Mouse (Mus musculus) liver, embryonic 13.5 days (tissue): ENCODE measurements around the gene Pde9a. TPM values are rescaled to one million over a fixed set of nuclear protein-coding genes. Genes with fewer than 3 reads are reported as not detected.

Source experiments
- ATAC-seq: fragments of 200-750 bp; cut with Nextera tagmentation; 2 replicates; pipeline ENCODE4 v1.8.0; 2017; ENCODE audit warnings: low read depth, mild to moderate bottlenecking, moderate number of reproducible peaks, moderate library complexity
- DNase-seq: peaks from one replicate; pipeline ENCODE4 v3.0.0; 2022
- H3K27ac ChIP-seq: fragments of 300-500 bp; sonication (generic); 2 replicates; pipeline ENCODE4 v1.5.1; 2015; ENCODE audit warnings: moderate library complexity, mild to moderate bottlenecking, inconsistent platforms
- H3K27me3 ChIP-seq: fragments of 300-500 bp; sonication (generic); 2 replicates; pipeline ENCODE4 v1.6.1; 2015; ENCODE audit warnings: mild to moderate bottlenecking, inconsistent platforms
- H3K36me3 ChIP-seq: fragments of 300-500 bp; sonication (generic); 2 replicates; pipeline ENCODE4 v1.6.1; 2015; ENCODE audit warnings: mild to moderate bottlenecking, inconsistent platforms
- H3K4me1 ChIP-seq: fragments of 300-500 bp; sonication (generic); replicated peaks from 2 replicates; pipeline ENCODE4 v1.6.1; 2015; ENCODE audit warnings: inconsistent platforms
- H3K4me2 ChIP-seq: fragments of 300-500 bp; sonication (generic); 2 replicates; pipeline ENCODE4 v1.6.1; 2015; ENCODE audit warnings: inconsistent platforms, mild to moderate bottlenecking, moderate library complexity
- H3K4me3 ChIP-seq: fragments of 300-500 bp; sonication (generic); replicated peaks from 2 replicates; pipeline ENCODE4 v1.5.1; 2015; ENCODE audit warnings: mild to moderate bottlenecking, inconsistent platforms
- H3K9ac ChIP-seq: fragments of 300-500 bp; sonication (generic); 2 replicates; pipeline ENCODE4 v1.6.1; 2015; ENCODE audit warnings: mild to moderate bottlenecking, inconsistent platforms
- H3K9me3 ChIP-seq: fragments of 300-500 bp; sonication (generic); replicated peaks from 2 replicates; pipeline ENCODE4 v1.6.1; 2016; ENCODE audit warnings: inconsistent platforms
- WGBS: fragments of 180-500 bp; shearing (Covaris S2); methylation state at CpG from one replicate; pipeline ENCODE4 v1.1.7; 2015; ENCODE audit not compliant: insufficient replicate concordance; 5-methylcytosine and 5-hydroxymethylcytosine counted together
- polyA plus RNA-seq: library from polyadenylated mRNA; unstranded; fragments of >200 nt; fragmentation: Nextera tagmentation; extraction: Ambion mirVana; gene quantifications from 2 replicates; pipeline ENCODE4 v1.2.1, GENCODE M21; 2015

Gene Pde9a
- polyA plus RNA-seq, 1 experiment from 2014 or later = 3.9 TPM

DNA sequence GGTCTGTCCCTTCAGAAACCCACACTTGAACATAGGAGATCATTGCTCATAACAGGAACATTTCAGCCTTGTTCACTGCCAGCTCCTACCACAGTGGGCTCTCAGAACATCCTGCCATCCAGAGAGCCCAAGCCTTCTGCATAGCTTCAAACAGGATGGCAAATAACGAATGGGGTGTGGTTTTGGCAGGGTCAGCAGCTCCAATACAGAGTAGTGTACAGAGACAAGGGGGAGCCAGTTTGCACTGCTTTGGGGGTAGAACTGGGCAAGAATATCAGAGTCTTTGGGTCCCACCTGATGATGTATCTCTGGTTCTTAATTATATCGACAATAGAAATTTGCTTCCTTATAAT lies 33.6 kb downstream of the Pde9a start:
- Histone ChIP-seq H3K4me1 (0 out of 2 replicates have a peak, but pooled peaks cover 3% of the 10 kb centered on the region), H3K9ac (no peak overlapping the region), H3K4me3 (no peak overlapping the region), H3K36me3 (no peaks in the 10 kb centered on the region), H3K4me2 (no peak overlapping the region), H3K9me3 (no peaks in the 10 kb centered on the region), H3K27me3 (no peaks in the 10 kb centered on the region), H3K27ac (no peak overlapping the region)
- ATAC-seq (no peak), DNase-seq (no peak)
- WGBS = 39% methylated on average over 2 of the region's 2 CpGs

DNA sequence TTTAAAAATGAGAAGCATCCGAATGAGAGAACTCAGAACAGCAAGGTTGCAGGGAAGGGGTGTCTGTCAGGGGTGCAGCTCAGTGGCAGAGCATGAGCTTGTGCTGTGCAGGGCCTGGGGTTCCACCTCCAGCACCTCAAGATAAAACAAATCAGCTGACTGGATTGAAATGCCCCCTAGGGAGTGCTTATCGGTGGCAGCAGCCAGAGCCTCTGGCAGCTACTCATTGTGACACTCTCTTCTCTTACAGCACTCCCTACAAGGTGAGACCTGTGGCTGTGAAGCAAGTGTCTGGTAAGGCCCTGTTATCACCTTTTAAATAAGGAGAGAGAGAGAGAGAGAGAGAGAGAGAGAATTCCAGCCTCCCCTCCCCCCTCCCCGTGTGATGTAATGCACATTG lies 34.0 kb downstream of the Pde9a start:
- ATAC-seq = no peak
- no peak overlapping the region for H3K27ac ChIP-seq
- H3K9ac ChIP-seq = no peak overlapping the region
- no peak overlapping the region for H3K4me3 ChIP-seq
- no peaks in the 10 kb centered on the region for H3K27me3 ChIP-seq
- 28% methylated on average over 3 of the region's 3 CpGs for WGBS
- H3K4me1 ChIP-seq = 0 out of 2 replicates have a peak, but pooled peaks cover 3% of the 10 kb centered on the region
- no peaks in the 10 kb centered on the region for H3K36me3 ChIP-seq
- no peak for DNase-seq
- H3K4me2 ChIP-seq = no peak overlapping the region
- H3K9me3 ChIP-seq = no peaks in the 10 kb centered on the region

DNA sequence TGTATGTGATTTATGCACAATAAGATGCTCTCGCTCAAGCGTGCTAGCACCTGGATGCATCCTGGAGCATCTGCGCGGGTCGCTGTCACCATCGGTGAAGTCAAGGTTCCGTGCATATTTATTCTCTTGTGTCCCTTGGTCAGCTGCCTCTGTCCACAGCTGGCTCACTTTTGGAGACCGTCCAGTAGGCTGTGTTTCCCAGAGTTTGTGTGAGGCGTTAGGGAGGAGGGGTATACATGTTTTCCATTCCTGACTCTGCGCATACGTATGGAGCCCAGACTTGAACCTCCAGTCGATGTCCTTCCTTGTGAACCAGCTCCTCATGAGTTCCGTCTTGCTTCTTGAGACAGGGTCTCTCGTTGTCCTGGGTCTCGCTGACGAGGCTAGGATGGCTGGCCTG lies 34.6 kb downstream of the Pde9a start:
- Histone ChIP-seq H3K36me3 (no peaks in the 10 kb centered on the region), H3K27me3 (no peaks in the 10 kb centered on the region), H3K9me3 (no peaks in the 10 kb centered on the region), H3K27ac (no peak overlapping the region), H3K4me1 (0 out of 2 replicates have a peak, but pooled peaks cover 3% of the 10 kb centered on the region), H3K4me3 (no peak overlapping the region), H3K4me2 (no peak overlapping the region), H3K9ac (no peak overlapping the region)
- DNase-seq (no peak), ATAC-seq (no peak)
- WGBS = 77% methylated on average over 16 of the region's 16 CpGs

DNA sequence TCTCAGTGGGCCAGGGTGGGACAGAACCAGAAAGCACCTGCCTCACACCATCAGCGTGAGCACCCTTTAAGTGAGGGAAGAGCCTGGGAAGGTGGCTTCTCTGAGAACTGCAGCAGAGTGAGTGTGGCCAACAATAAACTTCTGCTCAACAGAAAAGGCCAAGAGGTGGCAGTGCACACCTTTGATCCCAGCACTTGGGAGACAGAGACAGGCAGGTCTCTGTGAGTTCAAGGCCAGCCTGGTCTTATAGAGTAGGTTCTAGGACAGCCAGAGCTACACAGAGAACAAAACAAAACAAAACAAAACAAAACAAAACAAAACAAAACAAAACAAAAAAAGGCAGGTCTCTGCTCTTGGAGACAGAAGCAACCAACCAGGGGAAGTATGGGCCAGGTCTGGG lies 36.4 kb downstream of the Pde9a start:
- 0 out of 2 replicates have a peak, but pooled peaks cover 3% of the 10 kb centered on the region for H3K4me1 ChIP-seq
- WGBS = 76% methylated on average over 1 of the region's 1 CpGs
- no peak for ATAC-seq
- H3K36me3 ChIP-seq = no peaks in the 10 kb centered on the region
- no peak for DNase-seq
- H3K4me2 ChIP-seq = no peak overlapping the region
- H3K27me3 ChIP-seq = no peaks in the 10 kb centered on the region
- no peaks in the 10 kb centered on the region for H3K9me3 ChIP-seq
- no peak overlapping the region for H3K4me3 ChIP-seq
- no peak overlapping the region for H3K27ac ChIP-seq
- no peak overlapping the region for H3K9ac ChIP-seq

DNA sequence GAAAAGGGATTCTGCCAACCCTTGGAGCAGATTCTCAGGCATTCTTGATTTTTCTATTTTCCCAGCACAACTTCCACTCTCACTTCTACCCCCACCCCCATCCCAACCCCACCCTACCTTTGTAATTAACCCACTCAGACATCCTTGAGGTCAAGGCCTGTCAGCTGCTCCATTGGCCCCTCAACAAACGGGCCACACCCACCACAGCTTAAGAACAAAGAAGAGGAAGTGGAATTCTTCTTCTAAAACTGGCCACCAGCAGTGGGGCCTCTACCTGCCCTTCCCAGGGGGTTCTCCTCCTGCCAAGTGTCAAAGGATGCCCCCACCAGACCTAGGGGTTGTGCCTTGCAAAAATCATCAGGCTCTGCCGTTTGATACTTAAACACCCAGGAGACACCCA lies 37.0 kb downstream of the Pde9a start:
- Histone ChIP-seq H3K4me3 (no peak overlapping the region), H3K4me1 (0 out of 2 replicates have a peak, but pooled peaks cover 3% of the 10 kb centered on the region), H3K27ac (no peak overlapping the region), H3K4me2 (no peak overlapping the region), H3K9me3 (no peaks in the 10 kb centered on the region), H3K27me3 (no peaks in the 10 kb centered on the region), H3K36me3 (no peaks in the 10 kb centered on the region), H3K9ac (no peak overlapping the region)
- no peak for DNase-seq
- no peak for ATAC-seq
- 30% methylated on average over 2 of the region's 2 CpGs for WGBS

DNA sequence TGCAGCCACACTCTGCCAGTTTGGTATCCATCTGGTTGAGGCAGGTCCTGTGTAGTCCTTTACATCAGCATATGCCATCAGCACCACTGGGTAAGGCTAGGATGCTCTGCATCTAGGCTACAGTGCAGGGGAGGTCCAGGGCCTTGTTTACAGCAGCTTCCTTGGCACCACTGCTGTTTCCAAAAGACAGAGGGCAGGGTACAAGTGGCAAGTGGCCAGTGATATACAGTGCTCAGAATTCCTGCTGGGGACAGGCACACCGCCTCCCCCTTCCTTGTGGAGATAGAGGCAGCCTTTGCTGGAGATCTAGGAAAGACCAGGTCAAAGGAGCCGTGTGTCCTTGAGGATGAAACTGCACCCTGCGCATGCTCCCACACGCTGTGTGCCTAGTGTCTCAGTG lies 38.3 kb downstream of the Pde9a start:
- ATAC-seq (no peak), DNase-seq (no peak)
- 0 out of 2 replicates have a peak, but pooled peaks cover 2% of the 10 kb centered on the region for H3K4me1 ChIP-seq
- peaks cover 2% of the 10 kb centered on the region for H3K9me3 ChIP-seq
- WGBS = 60% methylated on average over 4 of the region's 4 CpGs
- no peaks in the 10 kb centered on the region for H3K27me3 ChIP-seq
- no peaks in the 10 kb centered on the region for H3K36me3 ChIP-seq
- no peak overlapping the region for H3K4me3 ChIP-seq
- no peak overlapping the region for H3K4me2 ChIP-seq
- no peak overlapping the region for H3K27ac ChIP-seq
- no peak overlapping the region for H3K9ac ChIP-seq

DNA sequence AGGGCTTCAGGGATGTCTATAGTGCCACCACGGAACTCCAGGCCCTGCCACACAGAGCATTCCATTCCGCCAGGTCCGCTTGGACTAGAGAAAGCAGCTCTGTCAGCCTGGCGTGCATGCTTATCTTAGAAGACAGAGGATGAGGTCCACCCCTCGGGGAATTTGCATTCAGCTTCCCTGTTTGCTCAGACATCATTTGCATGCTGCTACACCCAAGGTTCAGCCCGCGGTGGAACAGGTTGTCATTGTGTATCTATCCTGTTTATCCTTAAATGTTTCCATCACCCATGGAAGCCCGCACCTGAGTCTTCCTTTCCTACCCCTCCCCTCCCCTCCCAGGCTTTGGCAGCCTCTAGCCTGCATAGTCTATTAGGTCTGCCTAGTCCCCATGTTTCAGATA lies 38.8 kb downstream of the Pde9a start:
- no peak overlapping the region for H3K27ac ChIP-seq
- WGBS = 26% methylated on average over 8 of the region's 8 CpGs
- H3K9me3 ChIP-seq = peaks cover 4% of the 10 kb centered on the region
- H3K4me2 ChIP-seq = no peak overlapping the region
- H3K36me3 ChIP-seq = no peaks in the 10 kb centered on the region
- H3K4me3 ChIP-seq = no peak overlapping the region
- no peaks in the 10 kb centered on the region for H3K27me3 ChIP-seq
- DNase-seq (no peak), ATAC-seq (no peak)
- no peaks in the 10 kb centered on the region for H3K4me1 ChIP-seq
- H3K9ac ChIP-seq = no peak overlapping the region

DNA sequence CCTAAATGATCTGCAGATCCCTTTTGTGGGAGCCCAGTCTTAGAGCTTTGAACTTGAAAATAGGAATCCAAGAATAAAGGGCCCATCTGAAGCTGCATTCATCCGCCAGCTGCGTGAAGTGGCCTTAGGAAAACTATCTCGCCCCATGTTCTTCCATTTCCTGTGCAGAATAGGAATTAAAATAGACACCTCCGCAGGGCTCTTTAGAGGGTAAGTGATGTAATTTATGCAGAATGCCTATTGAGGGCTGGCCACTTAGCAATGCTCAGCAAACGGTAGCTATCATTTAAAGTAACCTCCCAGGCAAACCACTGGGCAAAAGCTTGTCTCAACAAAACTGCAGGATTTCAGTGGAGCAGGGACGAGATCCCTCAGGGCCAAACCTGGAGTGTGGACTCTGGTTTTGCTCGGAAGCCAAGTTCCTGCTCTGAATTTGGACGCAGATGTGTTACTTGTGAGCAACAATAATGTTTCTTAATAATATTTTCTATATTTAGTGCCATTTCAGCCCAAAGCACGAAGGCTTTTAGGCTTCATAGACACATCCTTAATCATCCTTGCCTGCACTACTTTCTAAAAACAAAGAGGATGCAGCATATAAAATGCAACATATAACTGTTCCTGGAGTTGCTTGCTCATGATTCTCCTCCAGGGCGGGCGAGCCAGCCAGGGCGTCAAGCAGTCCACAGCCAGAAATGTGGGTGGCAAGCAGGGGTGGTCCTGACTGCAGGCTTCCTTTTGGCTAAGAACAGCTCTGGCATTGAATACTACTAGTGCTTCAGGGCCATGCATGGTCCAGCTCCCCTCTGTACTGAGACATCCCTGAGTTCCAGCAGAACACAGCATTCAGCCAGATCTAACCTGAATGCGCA lies 40.1 kb downstream of the Pde9a start:
- peaks cover 4% of the 10 kb centered on the region for H3K9me3 ChIP-seq
- DNase-seq = no peak
- H3K36me3 ChIP-seq = no peaks in the 10 kb centered on the region
- H3K27ac ChIP-seq = no peak overlapping the region
- no peaks in the 10 kb centered on the region for H3K27me3 ChIP-seq
- no peaks in the 10 kb centered on the region for H3K4me1 ChIP-seq
- ATAC-seq = no peak
- no peak overlapping the region for H3K4me2 ChIP-seq
- H3K9ac ChIP-seq = no peak overlapping the region
- H3K4me3 ChIP-seq = no peak overlapping the region
- WGBS = 61% methylated on average over 13 of the region's 13 CpGs

DNA sequence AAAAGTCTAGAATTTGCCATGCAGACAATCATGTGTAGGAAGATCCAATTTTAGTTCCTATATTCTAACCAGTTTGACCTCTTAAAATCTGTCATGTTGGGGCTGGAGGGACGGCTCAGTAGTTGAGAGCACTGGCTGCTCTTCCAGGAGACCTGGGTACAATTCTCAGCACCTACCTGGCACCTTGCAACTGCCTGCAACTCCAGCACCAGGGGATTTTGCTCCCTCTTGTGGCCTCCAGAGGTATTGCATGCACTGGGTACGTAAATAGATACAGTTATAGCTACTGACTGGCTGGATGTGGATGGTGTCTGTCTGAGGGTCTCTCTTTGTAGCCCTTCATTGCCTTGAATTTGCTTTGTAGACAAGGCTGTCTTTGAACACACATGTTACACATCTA lies 43.4 kb downstream of the Pde9a start:
- Histone ChIP-seq H3K4me3 (no peak overlapping the region), H3K4me2 (no peak overlapping the region), H3K9ac (no peak overlapping the region), H3K27me3 (0 out of 2 replicates have a peak, but pooled peaks cover 5% of the 10 kb centered on the region), H3K4me1 (peaks cover 7% of the 10 kb centered on the region), H3K36me3 (no peaks in the 10 kb centered on the region), H3K9me3 (peaks cover 4% of the 10 kb centered on the region), H3K27ac (no peak overlapping the region)
- DNase-seq (peak; percentile 8), ATAC-seq (no peak)
- WGBS = 75% methylated on average over 2 of the region's 2 CpGs

DNA sequence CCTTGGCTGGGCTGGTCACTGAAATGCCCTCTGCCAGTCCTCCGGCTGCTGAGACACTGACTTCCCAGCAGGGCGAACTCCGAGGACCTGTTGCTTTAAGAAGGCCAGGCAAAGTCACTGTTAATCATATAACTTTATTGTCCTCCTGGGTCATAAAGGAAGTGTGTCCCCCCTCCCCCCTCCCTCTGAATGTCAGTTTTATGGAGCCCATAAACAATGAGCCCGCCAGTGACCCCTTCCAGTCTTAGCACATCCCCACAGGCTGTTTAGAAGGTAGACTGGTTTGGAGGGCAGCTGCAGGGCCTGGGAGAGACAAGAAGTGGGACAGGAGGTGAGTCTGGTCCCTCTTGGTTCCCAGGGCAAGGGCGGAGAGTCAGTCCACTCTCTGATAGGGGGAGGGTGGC lies 46.9 kb downstream of the Pde9a start:
- Histone ChIP-seq H3K4me3 (no peak overlapping the region), H3K36me3 (no peaks in the 10 kb centered on the region), H3K9ac (no peak overlapping the region), H3K27ac (no peak overlapping the region), H3K4me1 (peaks cover 7% of the 10 kb centered on the region), H3K27me3 (0 out of 2 replicates have a peak, but pooled peaks cover 5% of the 10 kb centered on the region), H3K9me3 (peaks cover 4% of the 10 kb centered on the region), H3K4me2 (no peak overlapping the region)
- DNase-seq (no peak), ATAC-seq (no peak)
- WGBS = 56% methylated on average over 5 of the region's 5 CpGs

DNA sequence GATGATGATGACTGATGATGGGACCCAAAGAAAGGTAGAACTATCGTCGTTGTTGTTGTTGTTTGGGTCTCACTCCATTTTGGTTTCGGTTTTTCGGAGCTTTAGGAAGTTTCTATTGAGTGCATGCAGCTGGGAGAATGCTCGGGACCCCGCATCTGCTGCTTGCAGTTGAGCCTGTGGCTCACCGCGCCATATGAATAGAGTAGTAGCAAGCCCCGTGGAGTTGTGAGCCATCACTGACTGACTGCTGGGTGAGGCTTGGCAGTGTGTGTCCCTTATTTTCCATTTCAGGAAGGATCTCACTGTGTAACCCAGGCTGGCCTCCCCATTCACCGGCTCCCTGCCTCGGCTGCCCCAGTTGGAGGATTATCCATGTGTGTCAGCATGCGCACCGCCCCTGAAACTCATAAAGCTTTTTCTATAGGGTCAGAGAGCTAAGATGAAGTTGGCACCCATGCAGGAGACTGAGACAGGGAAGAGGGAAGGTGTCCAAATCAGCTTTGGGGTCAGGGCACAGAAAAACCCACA lies 47.5 kb downstream of the Pde9a start:
- Histone ChIP-seq H3K9ac (no peak overlapping the region), H3K4me2 (no peak overlapping the region), H3K36me3 (no peaks in the 10 kb centered on the region), H3K27ac (no peak overlapping the region), H3K4me1 (peaks cover 7% of the 10 kb centered on the region), H3K4me3 (no peak overlapping the region), H3K27me3 (0 out of 2 replicates have a peak, but pooled peaks cover 5% of the 10 kb centered on the region), H3K9me3 (peaks cover 4% of the 10 kb centered on the region)
- no peak for ATAC-seq
- 49% methylated on average over 13 of the region's 13 CpGs for WGBS
- no peak for DNase-seq
